Mouse (Mus musculus) liver, embryonic 14.5 days (tissue): ENCODE results near the gene Tirap. TPM values are rescaled to one million over a fixed set of nuclear protein-coding genes. Genes with fewer than 3 reads are reported as not detected.

ENCODE experiments used
- ATAC-seq: fragments of 200-750 bp; cut with Nextera tagmentation; 2 replicates; pipeline ENCODE4 v1.8.0; 2017; ENCODE audit warnings: moderate number of reproducible peaks, mild to moderate bottlenecking, moderate library complexity; ENCODE audit not compliant: insufficient read depth
- DNase-seq, 3 experiments: peaks; one replicate each; pipeline ENCODE4 v3.0.0-alpha.2; 2012 to 2013; ENCODE audit warnings: low read depth in 3 of 3, low spot score in 3 of 3
- H3K27ac ChIP-seq: fragments of 300-500 bp; sonication (generic); 2 replicates; pipeline ENCODE4 v1.5.1; 2014; ENCODE audit warnings: moderate library complexity, mild to moderate bottlenecking, control low read depth, inconsistent platforms
- H3K27me3 ChIP-seq: fragments of 300-500 bp; sonication (generic); 2 replicates; pipeline ENCODE4 v1.6.1; 2014; ENCODE audit warnings: mild to moderate bottlenecking, low read length, moderate library complexity; ENCODE audit not compliant: control insufficient read depth, insufficient read depth
- H3K36me3 ChIP-seq: fragments of 300-500 bp; sonication (generic); replicated peaks from 2 replicates; pipeline ENCODE4 v1.6.1; 2014; ENCODE audit warnings: low read depth; ENCODE audit not compliant: control insufficient read depth, insufficient read depth
- H3K4me1 ChIP-seq, 2 experiments: fragments of 200-500 bp in 1 of 2; fragments of 300-500 bp in 1 of 2; sonication (generic) in 1 of 2; replicated peaks; 2 replicates each; pipeline ENCODE4 v1.6.1; 2012 to 2014; ENCODE audit warnings: antibody characterized with exemption in 1 of 2, inconsistent platforms in 1 of 2, low read length in 1 of 2; ENCODE audit not compliant: control insufficient read depth in 2 of 2, insufficient read depth in 2 of 2
- H3K4me2 ChIP-seq: fragments of 300-500 bp; sonication (generic); 2 replicates; pipeline ENCODE4 v1.6.1; 2014; ENCODE audit warnings: low read depth, mild to moderate bottlenecking, control low read depth, moderate library complexity
- H3K4me3 ChIP-seq, 2 experiments: fragments of 200-500 bp in 1 of 2; fragments of 300-500 bp in 1 of 2; sonication (generic) in 1 of 2; 2 replicates each; pipeline ENCODE4 v1.5.1; 2012 to 2014; ENCODE audit warnings: low read depth in 2 of 2, low read length in 2 of 2, mild to moderate bottlenecking in 2 of 2, control low read depth in 1 of 2, inconsistent platforms in 1 of 2, moderate library complexity in 1 of 2; ENCODE audit not compliant: insufficient read depth in 1 of 2
- H3K9ac ChIP-seq: fragments of 300-500 bp; sonication (generic); replicated peaks from 2 replicates; pipeline ENCODE4 v1.6.1; 2014; ENCODE audit warnings: mild to moderate bottlenecking, control low read depth, moderate library complexity
- H3K9me3 ChIP-seq: fragments of 300-500 bp; sonication (generic); 2 replicates; pipeline ENCODE4 v1.6.1; 2016; ENCODE audit warnings: low read length, mixed read lengths; ENCODE audit not compliant: control insufficient read depth
- CTCF ChIP-seq: IDR thresholded peaks from 2 replicates; pipeline ENCODE4 v1.5.1; 2016; ENCODE audit warnings: antibody characterized with exemption, low read depth, control low read depth
- EP300 ChIP-seq: IDR thresholded peaks from 2 replicates; pipeline ENCODE4 v1.6.1; 2016; ENCODE audit warnings: antibody characterized with exemption, low read depth
- WGBS: fragments of 180-500 bp; shearing (Covaris S2); extraction: QIAGEN DNeasy Blood & Tissue Kit; methylation state at CpG from one replicate; pipeline ENCODE4 v1.1.7; 2014; ENCODE audit not compliant: insufficient replicate concordance; 5-methylcytosine and 5-hydroxymethylcytosine counted together
- polyA plus RNA-seq, 2 experiments: library from polyadenylated mRNA; depleted of rRNA in 1 of 2; stranded (reverse) in 1 of 2; unstranded in 1 of 2; fragments of >200 nt; fragmentation: Nextera tagmentation in 1 of 2; extraction: Ambion mirVana in 1 of 2; gene quantifications; 2 replicates each; pipeline versions ENCODE4 v1.2.1 to v1.2.3; 2012 to 2014

The Tirap gene
- polyA plus RNA-seq, 2 experiments: 3.2 to 4.9 TPM

DNA sequence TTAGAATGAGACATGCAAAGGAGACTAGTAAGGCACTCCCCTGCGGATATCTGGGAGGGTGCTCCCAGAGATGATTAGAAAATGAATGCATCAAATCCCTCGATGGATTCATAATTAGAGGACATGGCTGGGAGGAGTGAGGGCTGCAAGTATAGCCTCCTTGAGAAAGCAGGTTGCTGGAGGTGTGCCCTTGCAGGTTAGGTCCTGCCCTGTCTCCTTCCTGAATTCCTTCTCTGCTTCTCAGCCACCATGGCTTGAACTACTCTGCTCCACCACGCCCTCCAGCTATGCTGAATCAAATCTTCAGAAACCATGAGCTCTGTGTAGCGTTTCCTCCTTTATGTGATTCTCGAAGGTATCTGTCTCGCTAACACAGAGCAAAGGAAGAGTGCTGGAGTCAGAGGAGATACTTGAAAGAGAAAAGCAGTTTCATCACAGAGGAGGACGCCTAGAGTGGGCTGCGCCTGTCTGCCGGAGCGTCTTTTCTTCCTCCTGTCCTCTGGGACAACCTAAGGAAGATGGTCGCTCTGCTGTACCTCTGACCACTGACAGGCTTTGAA, 7.0 kb downstream of the Tirap start:
- 73% methylated on average over 11 of the region's 11 CpGs for WGBS
- H3K36me3 ChIP-seq: no peaks in the 10 kb centered on the region; the same call in 1 of the 2 replicates
- H3K4me3 ChIP-seq: no peak overlapping the region
- H3K27me3 ChIP-seq: no peaks in the 10 kb centered on the region
- H3K9ac ChIP-seq: no peak overlapping the region
- H3K27ac ChIP-seq: no peak overlapping the region
- no peak overlapping the region for H3K4me2 ChIP-seq
- ATAC-seq (no peak), DNase-seq (no peak)
- TF ChIP-seq CTCF: no peak
- no peak for TF ChIP-seq EP300
- H3K9me3 ChIP-seq: no peaks in the 10 kb centered on the region
- no peaks in the 10 kb centered on the region for H3K4me1 ChIP-seq

DNA sequence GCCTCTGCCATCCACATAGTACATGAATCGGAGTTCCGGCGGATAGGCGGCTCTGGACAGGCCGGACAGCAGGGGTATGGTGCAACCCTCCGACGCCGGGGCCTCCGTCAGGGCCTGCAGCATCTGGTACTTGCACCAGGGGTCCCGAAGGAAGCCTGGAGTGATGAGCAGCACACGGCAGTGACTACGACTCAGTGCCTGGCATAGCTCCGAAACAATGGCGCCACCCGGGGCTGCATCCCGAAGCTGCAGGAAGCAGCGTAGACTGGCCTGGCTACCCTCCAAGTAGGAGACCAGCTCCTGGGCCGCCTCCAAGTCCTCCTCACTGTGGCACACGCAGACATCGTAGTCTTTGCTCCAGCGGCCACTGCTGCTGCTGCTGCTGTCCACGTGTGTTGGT, 11.4 kb downstream of the Tirap start:
- peak; percentile 9; the same call in 1 of the 2 replicates for TF ChIP-seq CTCF
- no peak for TF ChIP-seq EP300
- DNase-seq (no peak), ATAC-seq (no peak)
- H3K4me1 ChIP-seq: no peaks in the 10 kb centered on the region
- no peak overlapping the region for H3K4me3 ChIP-seq
- H3K9me3 ChIP-seq: no peaks in the 10 kb centered on the region
- H3K4me2 ChIP-seq: no peak overlapping the region
- no peak overlapping the region for H3K27ac ChIP-seq
- no peaks in the 10 kb centered on the region for H3K27me3 ChIP-seq
- no peak overlapping the region for H3K9ac ChIP-seq
- WGBS: 84% methylated on average over 22 of the region's 22 CpGs
- no peaks in the 10 kb centered on the region; the same call in 1 of the 2 replicates for H3K36me3 ChIP-seq

DNA sequence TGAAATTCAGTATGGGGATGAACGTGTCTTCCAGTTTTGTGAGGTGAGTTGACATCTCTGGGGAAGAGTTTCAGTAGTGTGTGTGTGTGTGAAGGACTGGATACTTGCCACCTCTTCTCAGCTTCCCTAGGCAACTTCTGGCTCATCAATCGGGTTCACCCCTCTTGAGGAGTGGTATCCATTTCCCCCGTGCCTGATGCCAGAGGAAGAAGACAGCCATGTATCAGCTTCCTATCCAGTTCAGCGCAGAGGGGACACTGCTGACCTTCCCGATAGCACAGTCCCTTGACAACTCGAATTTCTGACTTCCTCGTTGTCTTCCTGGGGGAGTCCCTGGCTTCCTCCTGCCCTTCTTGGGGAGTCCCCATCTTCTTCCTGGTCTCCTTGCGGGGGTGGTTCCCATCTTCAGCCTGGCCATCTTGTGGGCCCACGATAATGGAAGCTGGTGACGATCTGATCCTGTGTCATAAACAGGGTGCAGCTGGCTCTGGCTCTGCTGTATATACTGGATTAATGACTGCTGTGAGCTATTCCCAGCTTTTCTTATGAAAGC, 12.7 kb downstream of the Tirap start:
- no peak for DNase-seq
- ATAC-seq: no peak
- no peak overlapping the region for H3K4me2 ChIP-seq
- no peaks in the 10 kb centered on the region for H3K4me1 ChIP-seq
- 65% methylated on average over 10 of the region's 10 CpGs for WGBS
- TF ChIP-seq CTCF (no peak), EP300 (no peak)
- H3K9me3 ChIP-seq: no peaks in the 10 kb centered on the region
- no peaks in the 10 kb centered on the region for H3K27me3 ChIP-seq
- no peak overlapping the region for H3K27ac ChIP-seq
- H3K36me3 ChIP-seq: no peaks in the 10 kb centered on the region; the same call in 1 of the 2 replicates
- H3K4me3 ChIP-seq: no peak overlapping the region
- no peak overlapping the region for H3K9ac ChIP-seq

DNA sequence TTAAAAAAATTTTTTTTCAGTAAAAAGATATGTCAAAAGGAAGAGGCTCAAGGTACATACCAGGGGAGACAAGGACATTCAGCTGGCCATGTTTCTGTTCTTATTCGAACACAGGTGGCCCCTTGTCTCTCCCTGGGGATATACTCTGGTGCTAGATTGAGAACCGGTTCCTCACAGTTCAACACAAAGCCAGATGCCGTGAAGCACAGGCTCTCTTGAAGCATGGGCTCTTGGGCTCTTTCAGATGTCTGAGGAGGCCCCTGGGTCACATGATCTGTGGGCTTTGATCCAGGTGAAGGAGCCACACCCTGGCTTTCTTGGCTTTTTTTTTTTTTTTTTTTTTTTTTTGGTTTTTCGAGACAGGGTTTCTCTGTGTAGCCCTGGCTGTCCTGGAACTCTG, 13.7 kb downstream of the Tirap start:
- DNase-seq (no peak), ATAC-seq (no peak)
- no peak overlapping the region for H3K4me3 ChIP-seq
- 69% methylated on average over 4 of the region's 4 CpGs for WGBS
- no peak overlapping the region for H3K4me2 ChIP-seq
- H3K27me3 ChIP-seq: no peaks in the 10 kb centered on the region
- peaks cover 0 to 2% of the 10 kb centered on the region in 2 experiments; a peak in 1 of 4 replicates for H3K4me1 ChIP-seq
- H3K9me3 ChIP-seq: no peaks in the 10 kb centered on the region
- no peak overlapping the region for H3K9ac ChIP-seq
- H3K27ac ChIP-seq: no peak overlapping the region
- TF ChIP-seq EP300: no peak
- TF ChIP-seq CTCF: no peak
- no peaks in the 10 kb centered on the region; the same call in 1 of the 2 replicates for H3K36me3 ChIP-seq

DNA sequence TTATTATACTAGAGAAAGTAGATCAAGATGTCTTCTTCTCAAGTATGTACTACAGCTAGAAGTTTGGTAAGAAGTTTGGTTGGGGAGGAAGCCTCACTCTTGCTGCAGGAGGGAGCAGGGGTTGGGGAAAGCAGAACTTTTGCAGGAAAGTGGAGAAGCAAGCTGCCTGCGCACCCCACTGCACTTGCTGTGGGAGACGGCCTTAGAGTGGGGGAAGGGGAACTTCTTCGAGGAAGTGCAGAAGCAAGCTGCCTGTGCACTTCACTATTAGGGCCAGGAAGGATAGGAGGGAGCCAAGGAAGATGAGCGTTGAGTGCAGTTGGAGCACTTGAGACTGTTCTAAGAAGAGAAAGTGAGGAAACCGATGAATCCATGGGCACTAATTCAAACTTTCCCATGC, 16.7 kb downstream of the Tirap start:
- TF ChIP-seq CTCF: no peak
- TF ChIP-seq EP300: no peak
- H3K27me3 ChIP-seq: no peaks in the 10 kb centered on the region

More for the DNA sequence above, 16.7 kb downstream of the Tirap start:
- Histone ChIP-seq H3K36me3 (no peaks in the 10 kb centered on the region), H3K9me3 (no peaks in the 10 kb centered on the region), H3K4me3 (no peak overlapping the region), H3K27ac (no peak overlapping the region), H3K4me1 (peaks cover 0 to 2% of the 10 kb centered on the region in 2 experiments; a peak in 1 of 4 replicates), H3K4me2 (no peak overlapping the region), H3K9ac (no peak overlapping the region)
- ATAC-seq (no peak), DNase-seq (no peak)
- WGBS: 22% methylated on average over 5 of the region's 5 CpGs
